Mouse (Mus musculus): Measurements from ENCODE around the gene Mtmr11. TPM values are rescaled to one million over a fixed set of nuclear protein-coding genes. Genes with fewer than 3 reads are reported as not detected.

The Mtmr11 gene
- polyA plus RNA-seq, 1 experiment = 10.5 TPM

DNA sequence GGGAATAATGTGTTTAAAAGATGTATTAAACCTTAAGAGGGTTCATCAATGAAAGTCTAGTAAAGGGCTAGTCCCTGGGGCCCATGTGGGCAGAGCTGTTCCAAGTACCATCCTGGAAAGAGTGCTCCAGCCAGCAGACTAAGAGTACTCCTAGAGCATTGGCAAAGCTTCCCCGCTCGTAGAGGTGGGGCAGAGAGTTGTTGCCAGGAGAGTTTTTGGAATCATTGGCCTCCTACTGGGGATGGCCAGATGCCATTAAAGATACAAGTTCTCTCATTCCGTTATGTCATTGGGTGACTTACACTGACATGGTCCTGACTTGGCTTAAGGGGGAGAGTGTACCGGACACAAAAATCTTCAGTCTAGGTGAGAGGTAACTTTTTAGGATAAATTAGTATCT is 17.7 kb downstream of the Mtmr11 start:
- TF ChIP-seq CTCF (IDR thresholded peaks at IDR 0.05; ENCODE audit: insufficient read depth, low read length) (no peak), POLR2A (IDR thresholded peaks at IDR 0.05; ENCODE audit: borderline replicate concordance, extremely low read depth, low read depth, low read length) (no peak)
- WGBS = 35% methylated on average over 4 of the region's 4 CpGs
- Histone ChIP-seq H3K4me3 (replicated peaks; ENCODE audit: extremely low read depth, low read depth, low read length) (no peak overlapping the region), H3K4me1 (ENCODE audit: control insufficient read depth, insufficient read depth, low read length) (no peaks in the 10 kb centered on the region)
- DNase-seq = no peak

DNA sequence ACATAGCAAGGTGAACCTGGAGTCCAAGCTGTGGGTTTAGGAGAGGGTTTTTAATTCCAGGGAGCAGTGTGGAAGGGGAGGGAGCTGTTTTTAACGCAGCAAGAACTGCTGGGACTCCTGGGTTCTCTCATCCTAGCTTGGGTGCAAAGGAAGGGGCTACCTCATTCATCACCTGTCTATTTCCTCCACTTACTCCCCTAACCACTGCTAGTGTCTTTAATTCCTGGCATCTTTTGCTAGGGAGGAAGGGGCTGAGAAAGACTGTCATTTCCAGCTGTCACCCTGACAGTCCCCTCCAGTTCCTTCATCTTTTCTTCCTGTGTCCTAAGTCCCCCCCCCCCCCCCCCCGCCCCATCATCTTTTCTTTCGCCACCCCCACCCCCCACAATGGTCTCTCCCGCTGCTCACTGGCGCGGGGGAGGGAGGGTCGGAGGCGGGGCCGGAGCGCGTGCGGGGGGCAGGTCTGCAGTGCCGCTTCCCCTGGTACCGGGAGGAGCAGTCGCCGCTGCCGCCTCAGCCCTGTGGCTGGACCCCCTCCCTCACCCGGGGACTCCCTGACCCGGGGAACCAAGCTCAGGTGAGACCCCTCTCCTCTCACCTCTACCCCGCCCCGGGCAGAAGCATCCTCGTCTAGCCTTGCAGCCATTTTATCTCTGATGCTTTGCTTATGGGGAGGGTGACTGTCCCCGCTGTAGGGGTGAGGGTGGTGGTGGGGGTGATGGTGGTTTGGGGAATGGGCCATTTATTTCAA is 19.1 kb downstream of the Mtmr11 start, which contains the start of gene Sv2a:
Gene Sv2a (plus strand): TSS at position 425 of the 751 bp plus-strand sequence.
- no peak for DNase-seq
- H3K4me1 ChIP-seq (ENCODE audit: control insufficient read depth, insufficient read depth, low read length) = no peaks in the 10 kb centered on the region
- TF ChIP-seq CTCF (IDR thresholded peaks at IDR 0.05; ENCODE audit: insufficient read depth, low read length) = no peak
- no peak for TF ChIP-seq POLR2A (IDR thresholded peaks at IDR 0.05; ENCODE audit: borderline replicate concordance, extremely low read depth, low read depth, low read length)
- H3K4me3 ChIP-seq (replicated peaks; ENCODE audit: extremely low read depth, low read depth, low read length) = peak within 1 kb of the TSS; percentile 41
- 1% methylated on average over 20 of the region's 23 CpGs for WGBS

DNA sequence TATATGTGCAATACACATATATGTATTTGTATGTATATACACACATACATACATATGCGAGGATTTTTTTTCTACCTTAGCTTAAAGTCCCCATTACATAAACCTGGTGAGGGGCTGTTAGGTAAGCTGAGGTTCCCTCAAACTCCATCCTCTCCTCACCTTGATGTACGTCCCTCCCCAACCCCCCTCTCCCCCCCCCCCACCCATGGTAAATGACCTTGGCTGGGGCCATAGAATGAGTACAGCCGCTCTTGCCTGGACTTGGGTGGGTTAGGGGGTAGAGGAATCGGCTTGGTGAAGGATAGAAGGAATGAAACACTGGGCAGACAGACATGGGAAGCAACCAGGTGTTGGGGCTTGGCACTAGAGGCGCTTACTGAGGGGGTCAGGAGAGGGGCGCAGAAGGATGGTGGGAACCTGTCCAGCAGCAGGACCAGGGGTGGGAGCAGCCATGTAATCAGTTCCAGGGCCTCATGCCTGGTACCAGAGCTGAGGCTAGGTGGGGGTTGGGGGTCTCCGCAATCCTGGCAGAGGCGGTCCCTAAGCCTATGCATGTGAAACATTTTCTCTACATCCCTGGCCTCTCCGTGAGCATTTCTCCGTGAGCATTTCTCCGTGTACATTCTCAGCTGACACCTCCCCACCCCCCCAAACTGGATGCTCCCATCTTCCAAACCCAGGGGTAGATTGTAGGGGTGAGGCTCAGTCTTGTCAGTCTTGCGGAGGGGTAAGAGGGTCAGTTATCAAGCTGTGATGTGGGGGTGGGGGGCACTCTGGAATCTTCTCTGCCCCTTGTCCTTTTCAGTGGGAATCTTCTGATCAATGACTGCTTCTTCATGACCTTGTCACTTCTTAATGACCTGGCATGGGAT is 19.9 kb downstream of the Mtmr11 start:
- TF ChIP-seq CTCF (IDR thresholded peaks at IDR 0.05; ENCODE audit: insufficient read depth, low read length) (no peak), POLR2A (IDR thresholded peaks at IDR 0.05; ENCODE audit: borderline replicate concordance, extremely low read depth, low read depth, low read length) (no peak)
- Histone ChIP-seq H3K4me1 (ENCODE audit: control insufficient read depth, insufficient read depth, low read length) (no peaks in the 10 kb centered on the region), H3K4me3 (replicated peaks; ENCODE audit: extremely low read depth, low read depth, low read length) (no peak overlapping the region)
- WGBS = 47% methylated on average over 12 of the region's 12 CpGs
- DNase-seq = no peak

DNA sequence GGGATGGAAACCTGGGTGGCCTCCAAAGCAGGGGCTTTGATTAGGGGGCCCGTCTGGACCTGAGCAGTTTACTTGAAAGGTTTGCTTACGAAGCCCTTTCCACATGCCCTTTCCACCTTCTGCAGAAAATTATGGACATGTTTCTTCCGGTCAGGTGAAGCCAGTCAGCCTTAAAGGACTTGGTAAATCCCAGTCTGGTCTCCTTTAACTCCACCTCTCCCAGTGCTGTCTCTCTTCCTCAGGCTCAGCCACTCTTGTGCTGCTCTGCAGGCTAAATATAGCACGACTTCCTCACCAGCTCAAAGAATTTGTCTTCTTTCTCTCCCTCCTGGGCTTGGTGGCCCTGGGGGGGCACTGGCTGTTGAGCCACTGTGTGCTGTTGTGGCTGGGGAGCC is 20.6 kb downstream of the Mtmr11 start:
- Histone ChIP-seq H3K4me1 (ENCODE audit: control insufficient read depth, insufficient read depth, low read length) (no peaks in the 10 kb centered on the region), H3K4me3 (replicated peaks; ENCODE audit: extremely low read depth, low read depth, low read length) (no peak overlapping the region)
- no peak for TF ChIP-seq CTCF (IDR thresholded peaks at IDR 0.05; ENCODE audit: insufficient read depth, low read length)
- no peak for TF ChIP-seq POLR2A (IDR thresholded peaks at IDR 0.05; ENCODE audit: borderline replicate concordance, extremely low read depth, low read depth, low read length)
- no peak for DNase-seq
- WGBS = 26% methylated on average over 4 of the region's 4 CpGs

GRCm38 (mm10) chr3:96192977-96193376 is 31.2 kb downstream of the Mtmr11 start:
- WGBS = 62% methylated on average over 12 of the region's 12 CpGs
- TF ChIP-seq POLR2A (IDR thresholded peaks at IDR 0.05; ENCODE audit: borderline replicate concordance, extremely low read depth, low read depth, low read length) = no peak
- DNase-seq = no peak
- Histone ChIP-seq H3K4me1 (ENCODE audit: control insufficient read depth, insufficient read depth, low read length) (0 out of 2 replicates have a peak, but pooled peaks cover 2% of the 10 kb centered on the region), H3K4me3 (replicated peaks; ENCODE audit: extremely low read depth, low read depth, low read length) (peak overlapping the region; percentile 8)

DNA sequence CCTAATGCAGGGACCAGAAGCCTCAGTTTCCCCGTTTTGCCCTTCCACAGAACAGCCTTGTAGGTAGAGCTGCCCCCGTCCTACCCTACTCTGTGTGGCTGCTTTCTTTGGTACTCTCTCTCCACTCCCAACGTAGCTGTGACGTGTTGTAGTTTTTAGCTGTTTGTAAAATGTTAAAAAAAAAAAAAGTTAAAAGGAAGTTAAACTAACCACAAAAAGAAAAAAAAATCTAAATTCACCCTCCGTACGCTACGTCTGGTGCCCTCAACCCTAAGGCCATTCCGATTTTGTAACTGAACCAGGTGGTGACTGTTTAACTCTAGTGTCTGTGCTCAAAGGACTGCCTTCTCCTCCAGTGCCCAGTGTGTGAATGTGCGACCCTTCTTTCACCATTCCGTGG is 33.2 kb downstream of the Mtmr11 start:
- WGBS = 78% methylated on average over 10 of the region's 10 CpGs

DNA sequence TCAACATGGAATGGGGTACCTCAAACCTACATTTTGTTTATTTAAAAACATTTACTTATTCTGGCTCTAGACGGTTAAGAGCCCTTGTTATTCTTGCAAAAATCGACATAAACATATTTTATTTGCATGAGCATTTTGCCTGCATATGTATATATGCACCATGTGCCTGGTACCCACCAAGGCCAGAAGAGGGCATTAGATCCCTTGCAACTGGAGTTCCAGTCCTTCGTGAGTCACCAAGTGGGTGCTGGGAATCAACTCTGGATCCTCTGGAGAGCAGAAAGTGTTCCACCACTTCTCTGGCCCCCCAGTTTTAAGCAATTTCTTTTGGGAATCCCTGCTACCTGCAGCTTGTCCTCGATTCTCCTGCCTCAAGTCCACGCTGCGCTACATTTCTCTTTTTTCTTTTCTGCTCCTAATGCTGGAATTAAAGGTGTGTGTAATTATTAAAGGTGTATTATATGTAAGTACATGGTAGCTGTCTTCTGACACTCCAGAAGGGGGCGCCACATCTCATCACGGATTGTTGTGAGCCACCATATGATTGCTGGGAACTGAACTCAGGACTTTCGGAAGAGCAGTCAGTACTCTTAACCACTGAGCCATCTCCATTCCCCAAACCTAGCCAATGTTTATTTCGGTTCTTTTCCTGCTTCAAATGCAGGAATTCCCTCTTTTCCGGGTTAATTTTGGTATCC is 34.0 kb downstream of the Mtmr11 start:
- H3K4me3 ChIP-seq (replicated peaks; ENCODE audit: extremely low read depth, low read depth, low read length) = no peak overlapping the region
- DNase-seq = no peak
- 0 out of 2 replicates have a peak, but pooled peaks cover 3% of the 10 kb centered on the region for H3K4me1 ChIP-seq (ENCODE audit: control insufficient read depth, insufficient read depth, low read length)
- no peak for TF ChIP-seq CTCF (IDR thresholded peaks at IDR 0.05; ENCODE audit: insufficient read depth, low read length)
- TF ChIP-seq POLR2A (IDR thresholded peaks at IDR 0.05; ENCODE audit: borderline replicate concordance, extremely low read depth, low read depth, low read length) = no peak
- 92% methylated on average over 11 of the region's 11 CpGs for WGBS

More for the DNA sequence above, 33.2 kb downstream of the Mtmr11 start:
- Histone ChIP-seq H3K4me3 (replicated peaks; ENCODE audit: extremely low read depth, low read depth, low read length) (no peak overlapping the region), H3K4me1 (ENCODE audit: control insufficient read depth, insufficient read depth, low read length) (0 out of 2 replicates have a peak, but pooled peaks cover 3% of the 10 kb centered on the region)
- TF ChIP-seq CTCF (IDR thresholded peaks at IDR 0.05; ENCODE audit: insufficient read depth, low read length) (no peak), POLR2A (IDR thresholded peaks at IDR 0.05; ENCODE audit: borderline replicate concordance, extremely low read depth, low read depth, low read length) (no peak)
- no peak for DNase-seq

DNA sequence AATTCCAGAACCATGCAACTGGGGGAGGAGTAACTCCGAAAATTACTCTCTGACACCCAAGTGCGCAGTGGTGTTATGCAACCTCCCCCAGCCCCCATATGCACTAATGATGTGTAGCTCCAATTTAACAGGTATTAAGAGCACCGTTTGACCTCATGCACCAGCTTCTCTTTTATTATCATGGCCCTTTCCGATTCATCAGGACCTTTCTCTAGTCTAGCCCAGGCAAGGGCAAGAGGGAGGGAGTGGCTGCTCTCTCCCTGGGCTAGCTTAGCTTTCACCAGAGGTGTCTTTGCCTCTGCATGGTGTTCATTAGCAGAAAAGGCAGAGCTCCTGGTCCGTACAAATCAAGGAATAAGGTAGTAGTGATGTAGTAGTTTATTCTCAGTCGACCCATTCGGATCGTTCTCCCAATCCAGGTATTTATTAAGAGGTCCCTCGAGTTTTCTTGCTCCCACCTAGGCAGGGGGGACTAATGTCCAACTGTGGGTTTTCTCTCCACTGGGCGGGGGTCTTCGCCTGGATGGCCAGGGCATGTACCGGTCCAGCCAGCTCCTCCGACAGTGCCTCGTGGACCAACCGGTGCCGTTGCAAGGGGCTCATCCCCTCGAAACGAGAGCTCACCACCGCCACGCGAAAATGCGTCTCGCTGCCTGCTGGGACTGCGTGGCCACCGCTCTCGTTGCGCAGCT is 34.8 kb downstream of the Mtmr11 start:
- Histone ChIP-seq H3K4me1 (ENCODE audit: control insufficient read depth, insufficient read depth, low read length) (0 out of 2 replicates have a peak, but pooled peaks cover 3% of the 10 kb centered on the region), H3K4me3 (replicated peaks; ENCODE audit: extremely low read depth, low read depth, low read length) (peak overlapping the region; percentile 76)
- DNase-seq = no peak
- WGBS = 17% methylated on average over 27 of the region's 27 CpGs
- TF ChIP-seq CTCF (IDR thresholded peaks at IDR 0.05; ENCODE audit: insufficient read depth, low read length) (no peak), POLR2A (IDR thresholded peaks at IDR 0.05; ENCODE audit: borderline replicate concordance, extremely low read depth, low read depth, low read length) (no peak)

Measured in lung, adult 2 months (tissue).